28 mouse cellular contexts compared by ENCODE assay signal in genomic region chr17:44893592-44893991, GRCm38 (mm10).
A peak's percentile ranks its signal among the peaks of the same experiment; 100 is the strongest.
DNase-seq lines count a peak whose midpoint lies in the region; ATAC-seq and TF ChIP-seq lines count a peak whose summit lies in the region.
"Had no signal": no experiment of that assay in that cellular context is flagged by ENCODE, and none has a peak within 500 bp of the region (broad histone marks: within the 10 kb centered on the region; RNA-seq: fewer than 3 reads in every experiment).

No protein-coding gene starts in this region.

- no peak overlapping the region for H3K4me3 ChIP-seq in ES-E14 (ENCODE audit: insufficient read depth in 1 of 2, low read depth in 1 of 2, low read length in 2 of 2, poor library complexity in 1 of 2, severe bottlenecking in 1 of 2)
- no peak overlapping the region for H3K4me3 ChIP-seq in kidney, adult 2 months (ENCODE audit: insufficient read depth, low read depth, low read length)
- H3K4me3 ChIP-seq in hindbrain, embryonic 12.5 days, result no peak overlapping the region
- H3K4me3 ChIP-seq in left cerebral cortex, adult 2 months, result no peak overlapping the region
- H3K4me3 ChIP-seq: embryonic facial prominence, embryonic 12.5 days; heart, embryonic 10.5 days; heart, embryonic 15.5 days; layer of hippocampus, adult 2 months; liver, embryonic 12.5 days; neural tube, embryonic 15.5 days had no signal

- H3K4me1 ChIP-seq in ES-E14 (ENCODE audit: control insufficient read depth in 2 of 2, insufficient read depth in 2 of 2, low read length in 2 of 2, poor library complexity in 1 of 2), result no peaks in the 10 kb centered on the region
- H3K4me1 ChIP-seq in kidney, adult 2 months (ENCODE audit: control insufficient read depth, insufficient read depth, low read length), result no peaks in the 10 kb centered on the region
- H3K4me1 ChIP-seq in hindbrain, embryonic 12.5 days, result no peaks in the 10 kb centered on the region
- H3K4me1 ChIP-seq: embryonic facial prominence, embryonic 12.5 days; heart, embryonic 10.5 days; heart, embryonic 15.5 days; liver, embryonic 12.5 days; neural tube, embryonic 15.5 days had no signal

- no peak overlapping the region for H3K27ac ChIP-seq in ES-E14 (ENCODE audit: insufficient read depth, low read depth, low read length, poor library complexity, severe bottlenecking)
- no peak overlapping the region for H3K27ac ChIP-seq in kidney, adult 2 months (ENCODE audit: insufficient read depth, low read depth, low read length)
- H3K27ac ChIP-seq in hindbrain, embryonic 12.5 days, result no peak overlapping the region
- H3K27ac ChIP-seq in left cerebral cortex, adult 2 months, result no peak overlapping the region
- H3K27ac ChIP-seq: embryonic facial prominence, embryonic 12.5 days; heart, embryonic 10.5 days; heart, embryonic 15.5 days; layer of hippocampus, adult 2 months; liver, embryonic 12.5 days; neural tube, embryonic 15.5 days had no signal

- H3K36me3 ChIP-seq in ES-E14 (ENCODE audit: control insufficient read depth, insufficient read depth, low read length, poor library complexity, severe bottlenecking), result no peaks in the 10 kb centered on the region
- H3K36me3 ChIP-seq in kidney, adult 2 months (ENCODE audit: control insufficient read depth, insufficient read depth, low read length), result no peaks in the 10 kb centered on the region
- H3K36me3 ChIP-seq in hindbrain, embryonic 12.5 days, result no peaks in the 10 kb centered on the region
- H3K36me3 ChIP-seq: heart, embryonic 10.5 days; heart, embryonic 15.5 days; liver, embryonic 12.5 days; neural tube, embryonic 15.5 days had no signal

- peak; percentile 31 for DNase-seq in CD4-positive helper T cell, adult 2 months (ENCODE audit: low read depth, low spot score)
- peak; percentile 7 for DNase-seq in ES-E14 (ENCODE audit: low read depth, low spot score)
- no peak for DNase-seq in cerebellum, postnatal 10 days
- DNase-seq in kidney, adult 2 months, result no peak
- DNase-seq in left cerebral cortex, adult 2 months (ENCODE audit: extremely low spot score in 1 of 2, low spot score in 2 of 2), result no peak
- DNase-seq: adrenal gland, adult 8-10 months; cerebellum, adult 9-10 months; embryo, embryonic 11 days; gastrocnemius, postnatal 25 days; heart, adult 11 months; kidney, adult 18-20 months; kidney, postnatal 36 days; left cerebral cortex, postnatal 4 days; liver, postnatal 0 days; midbrain, embryonic 14.5 days; spleen, adult 18-20 months; thymus, postnatal 36 days had no signal

- no peaks in the 10 kb centered on the region for H3K9me3 ChIP-seq in ES-E14 (ENCODE audit: control insufficient read depth, insufficient read depth, low read depth, low read length)
- H3K9me3 ChIP-seq in hindbrain, embryonic 12.5 days (replicated peaks), result no peaks in the 10 kb centered on the region
- H3K9me3 ChIP-seq: embryonic facial prominence, embryonic 12.5 days; heart, embryonic 10.5 days; heart, embryonic 15.5 days; liver, embryonic 12.5 days had no signal

- no peak for TF ChIP-seq POLR2A in kidney, adult 2 months (IDR thresholded peaks at IDR 0.05; ENCODE audit: low read depth, low read length)

- in situ Hi-C loops in ES-E14 (cut with MboI; ENCODE audit: low sequenced_read_pairs in 2 of 2, unreplicated experiment in 2 of 2), result no loop called here

- WGBS in kidney, adult 2 months, result 61% methylated on average over 1 of the region's 1 CpGs
- 65% methylated on average over 1 of the region's 1 CpGs for WGBS in hindbrain, embryonic 12.5 days

- TF ChIP-seq CTCF in kidney, adult 2 months (conservative IDR thresholded peaks at IDR 0.05; ENCODE audit: insufficient read depth, insufficient read length, low read depth, low read length), result no peak
- no peak for TF ChIP-seq CTCF in left cerebral cortex, adult 2 months (IDR thresholded peaks at IDR 0.05)

- no peak overlapping the region for H3K4me2 ChIP-seq in hindbrain, embryonic 12.5 days (replicated peaks)
- H3K4me2 ChIP-seq: embryonic facial prominence, embryonic 12.5 days; heart, embryonic 15.5 days; liver, embryonic 12.5 days; neural tube, embryonic 15.5 days had no signal

- no peak overlapping the region for H3K9ac ChIP-seq in ES-E14 (ENCODE audit: insufficient read depth, low read depth, low read length, poor library complexity, severe bottlenecking)
- H3K9ac ChIP-seq in hindbrain, embryonic 12.5 days, result no peak overlapping the region
- H3K9ac ChIP-seq: embryonic facial prominence, embryonic 12.5 days; heart, embryonic 15.5 days; liver, embryonic 12.5 days; liver, postnatal 0 days; neural tube, embryonic 15.5 days had no signal

- intact Hi-C loops in left cerebral cortex, adult 2 months (cut with DNase I), result no loop called here

- peak; percentile 94 for ATAC-seq in activated CD4-positive, CD25-positive, alpha-beta regulatory T cell, adult 4 months
- no peak for ATAC-seq in hindbrain, embryonic 12.5 days (ENCODE audit: low FRiP score)
- ATAC-seq: forebrain, embryonic 14.5 days; liver, embryonic 12.5 days; liver, postnatal 0 days; lung, postnatal 0 days; Patski had no signal

- no peaks in the 10 kb centered on the region for H3K27me3 ChIP-seq in kidney, adult 2 months (replicated peaks; ENCODE audit: control insufficient read depth, insufficient read depth, low read length)
- H3K27me3 ChIP-seq in hindbrain, embryonic 12.5 days, result no peaks in the 10 kb centered on the region
- H3K27me3 ChIP-seq: embryonic facial prominence, embryonic 12.5 days; heart, embryonic 15.5 days; liver, embryonic 12.5 days; neural tube, embryonic 15.5 days; Patski had no signal

TF ChIP-seq in ES-E14, 5 proteins besides CTCF, POLR2A, EP300 and RAD21:
- TF ChIP-seq ZC3H11A (IDR thresholded peaks at IDR 0.05; ENCODE audit: borderline replicate concordance, low read depth, low read length) (no peak), MAFK (IDR thresholded peaks at IDR 0.05; ENCODE audit: insufficient read depth, low read depth, low read length) (no peak), HCFC1 (IDR thresholded peaks at IDR 0.05; ENCODE audit: borderline replicate concordance, insufficient read depth, low read length) (no peak), ZNF384 (IDR thresholded peaks at IDR 0.05; ENCODE audit: low read depth, low read length) (no peak), CHD2 (IDR thresholded peaks at IDR 0.05; ENCODE audit: low read depth, low read length) (no peak)
TF ChIP-seq in ES-E14: peak in this region for 0.

Comparison
In these comparisons a context has a peak if more than half of its experiments do, and no peak if none do; other contexts are left out.
1. DNase-seq: peak in CD4-positive helper T cell, adult 2 months (single experiment) and ES-E14 (single experiment); none in cerebellum, postnatal 10 days (0 of 2), kidney, adult 2 months (single experiment) and left cerebral cortex, adult 2 months (0 of 2).